Mouse (Mus musculus) midbrain, postnatal 0 days (tissue): ENCODE results near the gene Uck2. TPM values are rescaled to one million over a fixed set of nuclear protein-coding genes. Genes with fewer than 3 reads are reported as not detected.

Experiments
- ATAC-seq: fragments of 200-750 bp; cut with Nextera tagmentation; 2 replicates; pipeline ENCODE4 v1.8.0; 2017; ENCODE audit warnings: moderate number of reproducible peaks, mild to moderate bottlenecking, moderate TSS enrichment, moderate library complexity; ENCODE audit not compliant: low FRiP score
- DNase-seq: peaks from one replicate; pipeline ENCODE4 v3.0.0-alpha.2; 2015; ENCODE audit warnings: low spot score
- H3K27ac ChIP-seq: fragments of 300-500 bp; sonication (generic); 2 replicates; pipeline ENCODE4 v1.5.1; 2014; ENCODE audit warnings: low read depth, mild to moderate bottlenecking, low read length, mixed read lengths
- H3K27me3 ChIP-seq: fragments of 300-500 bp; sonication (generic); 2 replicates; pipeline ENCODE4 v1.6.1; 2014; ENCODE audit warnings: low read length, control low read depth, mixed read lengths; ENCODE audit not compliant: insufficient read depth
- H3K36me3 ChIP-seq: fragments of 300-500 bp; sonication (generic); 2 replicates; pipeline ENCODE4 v1.6.1; 2014; ENCODE audit warnings: low read length, control low read depth, mixed read lengths; ENCODE audit not compliant: insufficient read depth
- H3K4me1 ChIP-seq: fragments of 300-500 bp; sonication (generic); 2 replicates; pipeline ENCODE4 v1.6.1; 2014; ENCODE audit warnings: mild to moderate bottlenecking, control low read depth, antibody characterized with exemption, low read length, mixed read lengths; ENCODE audit not compliant: insufficient read depth
- H3K4me2 ChIP-seq: fragments of 300-500 bp; sonication (generic); 2 replicates; pipeline ENCODE4 v1.6.1; 2014; ENCODE audit warnings: low read depth, mild to moderate bottlenecking, low read length, mixed read lengths; ENCODE audit not compliant: poor library complexity, severe bottlenecking
- H3K4me3 ChIP-seq: fragments of 300-500 bp; sonication (generic); 2 replicates; pipeline ENCODE4 v1.5.1; 2014; ENCODE audit warnings: low read depth, mild to moderate bottlenecking, low read length, moderate library complexity
- H3K9ac ChIP-seq: fragments of 300-500 bp; sonication (generic); replicated peaks from 2 replicates; pipeline ENCODE4 v1.6.1; 2014; ENCODE audit warnings: mild to moderate bottlenecking, low read length, moderate library complexity, mixed read lengths; ENCODE audit not compliant: poor library complexity, severe bottlenecking
- H3K9me3 ChIP-seq: fragments of 300-500 bp; sonication (generic); 2 replicates; pipeline ENCODE4 v1.6.1; 2016; ENCODE audit warnings: low read length, control low read depth
- CTCF ChIP-seq: IDR thresholded peaks from 2 replicates; pipeline ENCODE4 v1.5.1; 2016; ENCODE audit warnings: antibody characterized with exemption, mild to moderate bottlenecking
- WGBS: fragments of 180-500 bp; shearing (Covaris S2); extraction: QIAGEN DNeasy Blood & Tissue Kit; methylation state at CpG from one replicate; pipeline ENCODE4 v1.1.7; 2014; 5-methylcytosine and 5-hydroxymethylcytosine counted together
- microRNA-seq: library from miRNA; unstranded; fragments of <30 nt; microRNA quantifications from one replicate; pipeline ENCODE4, GENCODE M21; 2016; ENCODE audit warnings: borderline number of aligned reads
- polyA plus RNA-seq: library from polyadenylated mRNA; unstranded; fragments of >200 nt; fragmentation: Nextera tagmentation; extraction: Ambion mirVana; gene quantifications from 2 replicates; pipeline ENCODE4 v1.2.1, GENCODE M21; 2015
- total RNA-seq: library from RNA; depleted of rRNA; stranded (reverse); fragments of >200 nt; gene quantifications from 2 replicates; pipeline ENCODE4 v1.2.3, GENCODE M21; 2014; rRNA removed

The Uck2 gene
- total and polyA plus RNA-seq, 2 experiments from 2014 or later = 42.7 to 74.2 TPM

- no peak overlapping the region for H3K9ac ChIP-seq
- no peak overlapping the region for H3K27ac ChIP-seq
- H3K4me2 ChIP-seq = no peak overlapping the region
- WGBS = 50% methylated on average over 5 of the region's 5 CpGs
- no peaks in the 10 kb centered on the region for H3K9me3 ChIP-seq
- no peak for ATAC-seq
- H3K4me3 ChIP-seq = no peak overlapping the region
- no peak for DNase-seq
- H3K36me3 ChIP-seq = no peaks in the 10 kb centered on the region
- H3K4me1 ChIP-seq = no peaks in the 10 kb centered on the region
- TF ChIP-seq CTCF = no peak
- no peaks in the 10 kb centered on the region for H3K27me3 ChIP-seq
These were observed 97.3 kb downstream of the Uck2 start for GRCm38 (mm10) chr1:167187791-167188190.

GRCm38 (mm10) chr1:167181919-167182616, 103.1 kb downstream of the Uck2 start:
- H3K9me3 ChIP-seq = no peaks in the 10 kb centered on the region
- H3K9ac ChIP-seq = no peak overlapping the region
- no peak for TF ChIP-seq CTCF
- peak; percentile 49; the same call in 1 of the 2 replicates for ATAC-seq
- no peaks in the 10 kb centered on the region for H3K36me3 ChIP-seq
- peak; percentile 57 for DNase-seq
- H3K27me3 ChIP-seq = no peaks in the 10 kb centered on the region
- H3K4me2 ChIP-seq = no peak overlapping the region
- no peaks in the 10 kb centered on the region for H3K4me1 ChIP-seq
- no peak overlapping the region for H3K4me3 ChIP-seq
- WGBS = 33% methylated on average over 9 of the region's 9 CpGs
- H3K27ac ChIP-seq = no peak overlapping the region

Small RNA genes within 50 kb of the gene (microRNA-seq; reads per million reads assigned to microRNA genes)
- gene Mir6347 = not detected

Other genes with a start within 250 kb of the Uck2 start
- 40.7 and 52.5 TPM in 2 replicates for gene Tmco1, start 23.1 kb upstream of the Uck2 start, total RNA-seq
- gene Tmco1, start 23.1 kb upstream of the Uck2 start, polyA plus RNA-seq = 74.4 and 74.9 TPM in 2 replicates
- 11.4 and 12.3 TPM in 2 replicates for gene Aldh9a1, start 64.7 kb upstream of the Uck2 start, total RNA-seq
- 40.1 and 41.5 TPM in 2 replicates for gene Aldh9a1, start 64.7 kb upstream of the Uck2 start, polyA plus RNA-seq
- gene Mgst3, start 108.5 kb upstream of the Uck2 start, total RNA-seq = 221 and 246 TPM in 2 replicates
- gene Mgst3, start 108.5 kb upstream of the Uck2 start, polyA plus RNA-seq = 240 and 311 TPM in 2 replicates
- gene Lrrc52, start 181.5 kb upstream of the Uck2 start, total RNA-seq = not detected in 2 replicates
- gene Lrrc52, start 181.5 kb upstream of the Uck2 start, polyA plus RNA-seq = 0.15 TPM in 1 of 2 replicates, not detected in the other